Mouse (Mus musculus): Measurements from ENCODE around the gene Hist1h4j.

GRCm38 (mm10) chr13:21714725-21715124 is 20.1 kb upstream of the Hist1h4j start:
- TF ChIP-seq CTCF (conservative IDR thresholded peaks at IDR 0.05; ENCODE audit: low read length) (peak; percentile 92), POU5F1 (IDR thresholded peaks at IDR 0.05; ENCODE audit: borderline replicate concordance, low read length) (no peak), NANOG (IDR thresholded peaks at IDR 0.05; ENCODE audit: borderline replicate concordance, low read length) (no peak)

Data from E14TG2a.4 (cell line).